Mouse (Mus musculus): Measurements from ENCODE around the gene Idnk. TPM values are rescaled to one million over a fixed set of nuclear protein-coding genes. Genes with fewer than 3 reads are reported as not detected.

Idnk gene
- polyA plus RNA-seq, 1 experiment = 22.6 TPM

DNA sequence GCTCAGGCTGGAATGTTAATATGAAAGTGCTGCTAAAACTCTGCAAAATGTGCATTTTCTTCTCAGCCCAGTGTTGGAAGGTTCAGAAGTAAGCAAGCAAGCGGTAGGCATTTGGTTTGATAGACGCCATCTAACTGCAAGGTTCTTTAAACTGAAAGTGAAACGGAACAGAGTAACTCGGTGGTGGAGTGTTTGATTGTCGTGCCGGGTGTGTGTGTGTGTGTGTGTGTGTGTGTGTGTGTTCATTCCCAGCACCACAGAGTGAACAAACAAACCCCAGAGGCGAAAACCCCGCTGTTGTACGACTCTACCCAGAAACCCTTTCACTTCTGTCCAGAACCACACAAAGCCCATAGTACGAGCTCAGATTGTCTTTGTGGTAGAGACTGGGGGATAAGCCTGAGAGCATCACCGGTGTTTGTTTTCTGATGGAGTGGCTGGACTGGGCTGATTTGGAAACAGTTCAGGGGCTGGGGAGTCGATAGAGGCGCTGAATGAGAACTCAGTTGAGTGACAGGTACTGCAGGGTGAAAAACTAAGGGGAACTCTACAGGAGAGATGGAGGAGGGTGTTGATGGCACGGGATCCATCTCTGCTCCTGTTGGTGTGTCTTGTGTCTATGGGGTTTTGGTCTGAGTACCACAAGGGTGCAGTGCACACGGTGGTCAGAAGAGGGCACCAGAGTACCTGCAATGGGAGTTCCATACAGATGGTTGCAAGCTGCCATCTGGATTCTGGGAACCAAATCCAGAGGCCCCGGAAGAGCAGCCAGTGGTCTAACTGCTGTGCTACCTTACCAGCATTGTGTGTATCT lies 857 bp downstream of the Idnk start:
- no peak for TF ChIP-seq POLR2A (IDR thresholded peaks at IDR 0.05; ENCODE audit: low read depth, low read length)
- peak; percentile 76; the same call in 1 of the 2 replicates for TF ChIP-seq CTCF (IDR thresholded peaks at IDR 0.05; ENCODE audit: extremely low read depth, insufficient read depth, insufficient read length, insufficient replicate concordance)
- Histone ChIP-seq H3K4me1 (ENCODE audit: control insufficient read depth, insufficient read depth, insufficient read length) (peaks cover 7% of the 10 kb centered on the region; the same call in 1 of the 2 replicates), H3K36me3 (ENCODE audit: control insufficient read depth, insufficient read depth, low read length) (peaks cover 22% of the 10 kb centered on the region), H3K27ac (ENCODE audit: insufficient read depth, low read length) (peak overlapping the region; percentile 81), H3K4me3 (ENCODE audit: extremely low read depth, insufficient read depth, insufficient read length) (peak overlapping the region; percentile 91), H3K27me3 (ENCODE audit: control insufficient read depth, insufficient read depth, low read length) (no peaks in the 10 kb centered on the region)
- DNase-seq (ENCODE audit: low read depth in 1 of 2, low spot score in 2 of 2) = peak; percentile 74 to 77
- 3% methylated on average over 16 of the region's 16 CpGs for WGBS

DNA sequence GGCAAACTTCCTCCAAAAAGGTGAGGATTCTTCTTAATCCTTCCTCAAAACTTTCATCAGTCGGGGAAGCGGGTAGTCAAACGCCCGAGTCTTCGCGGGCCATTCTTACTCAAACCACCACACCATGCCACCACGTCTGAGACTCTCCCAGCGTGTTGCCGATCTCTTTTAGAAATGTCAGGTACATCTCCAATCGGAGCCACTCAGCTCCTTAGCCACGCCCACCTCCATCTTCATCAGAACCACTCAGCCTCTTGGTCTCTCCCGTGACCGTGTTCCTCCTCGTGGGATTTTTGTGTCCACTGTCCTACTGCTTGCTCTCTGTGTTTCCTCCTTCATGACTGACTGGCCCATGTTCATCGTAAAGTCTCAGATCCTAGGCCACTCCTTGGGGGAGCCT lies 3.3 kb downstream of the Idnk start:
- TF ChIP-seq CTCF (IDR thresholded peaks at IDR 0.05; ENCODE audit: extremely low read depth, insufficient read depth, insufficient read length, insufficient replicate concordance) (no peak), POLR2A (IDR thresholded peaks at IDR 0.05; ENCODE audit: low read depth, low read length) (no peak)
- Histone ChIP-seq H3K27ac (ENCODE audit: insufficient read depth, low read length) (no peak overlapping the region), H3K27me3 (ENCODE audit: control insufficient read depth, insufficient read depth, low read length) (no peaks in the 10 kb centered on the region), H3K4me1 (ENCODE audit: control insufficient read depth, insufficient read depth, insufficient read length) (peaks cover 7% of the 10 kb centered on the region; the same call in 1 of the 2 replicates), H3K36me3 (ENCODE audit: control insufficient read depth, insufficient read depth, low read length) (peaks cover 28% of the 10 kb centered on the region), H3K4me3 (ENCODE audit: extremely low read depth, insufficient read depth, insufficient read length) (no peak overlapping the region)
- 91% methylated on average over 15 of the region's 15 CpGs for WGBS
- DNase-seq (ENCODE audit: low read depth in 1 of 2, low spot score in 2 of 2) = no peak

DNA sequence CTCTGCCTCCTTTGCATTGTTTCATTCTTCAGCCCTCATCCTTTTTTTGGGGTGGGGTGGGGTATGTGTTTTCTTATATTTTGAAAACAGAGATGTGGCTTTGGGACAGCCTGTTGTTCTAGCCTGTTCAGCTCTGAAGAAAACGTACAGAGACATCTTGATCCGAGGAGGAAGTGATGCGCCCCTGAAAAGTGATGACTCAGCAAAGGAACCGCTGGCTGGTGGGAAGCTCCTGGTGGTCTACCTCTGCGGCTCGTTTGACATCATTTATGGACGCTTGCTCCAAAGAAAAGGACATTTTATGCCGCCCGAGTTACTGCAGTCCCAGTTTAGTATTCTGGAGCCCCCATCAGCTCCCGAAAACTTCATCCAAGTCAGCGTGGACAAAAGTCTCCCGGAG lies 5.9 kb downstream of the Idnk start:
- Histone ChIP-seq H3K27me3 (ENCODE audit: control insufficient read depth, insufficient read depth, low read length) (no peaks in the 10 kb centered on the region), H3K4me1 (ENCODE audit: control insufficient read depth, insufficient read depth, insufficient read length) (no peaks in the 10 kb centered on the region), H3K36me3 (ENCODE audit: control insufficient read depth, insufficient read depth, low read length) (peaks cover 28% of the 10 kb centered on the region), H3K4me3 (ENCODE audit: extremely low read depth, insufficient read depth, insufficient read length) (no peak overlapping the region), H3K27ac (ENCODE audit: insufficient read depth, low read length) (no peak overlapping the region)
- DNase-seq (ENCODE audit: low read depth in 1 of 2, low spot score in 2 of 2) = no peak
- WGBS = 90% methylated on average over 12 of the region's 12 CpGs
- TF ChIP-seq CTCF (IDR thresholded peaks at IDR 0.05; ENCODE audit: extremely low read depth, insufficient read depth, insufficient read length, insufficient replicate concordance) = no peak
- no peak for TF ChIP-seq POLR2A (IDR thresholded peaks at IDR 0.05; ENCODE audit: low read depth, low read length)

DNA sequence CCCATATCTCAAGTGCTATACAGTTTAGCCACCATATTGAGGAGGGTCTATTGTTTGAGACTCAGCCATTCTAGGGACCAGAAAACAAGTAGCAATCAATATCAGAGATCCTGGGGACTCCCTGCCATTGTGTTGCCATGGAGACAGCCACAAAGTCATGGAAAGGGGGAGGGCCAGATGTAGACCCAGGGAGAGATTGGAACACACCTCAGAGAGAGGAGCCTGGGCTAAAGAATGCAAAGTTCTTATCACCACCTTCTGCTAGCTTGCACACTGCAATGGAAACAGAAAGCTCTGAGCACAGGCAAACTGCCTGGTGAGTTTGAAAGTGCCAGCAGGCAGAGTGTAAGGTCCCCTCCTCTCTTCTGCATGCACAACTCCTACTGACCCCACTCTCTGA lies 10.7 kb downstream of the Idnk start:
- no peaks in the 10 kb centered on the region for H3K27me3 ChIP-seq (ENCODE audit: control insufficient read depth, insufficient read depth, low read length)
- DNase-seq (ENCODE audit: low read depth in 1 of 2, low spot score in 2 of 2) = no peak
- no peak overlapping the region for H3K27ac ChIP-seq (ENCODE audit: insufficient read depth, low read length)
- H3K4me1 ChIP-seq (ENCODE audit: control insufficient read depth, insufficient read depth, insufficient read length) = no peaks in the 10 kb centered on the region
- TF ChIP-seq POLR2A (IDR thresholded peaks at IDR 0.05; ENCODE audit: low read depth, low read length) (no peak), CTCF (IDR thresholded peaks at IDR 0.05; ENCODE audit: extremely low read depth, insufficient read depth, insufficient read length, insufficient replicate concordance) (no peak)
- H3K4me3 ChIP-seq (ENCODE audit: extremely low read depth, insufficient read depth, insufficient read length) = no peak overlapping the region
- H3K36me3 ChIP-seq (ENCODE audit: control insufficient read depth, insufficient read depth, low read length) = peaks cover 6% of the 10 kb centered on the region

- WGBS = 96% methylated on average over 3 of the region's 3 CpGs
- Histone ChIP-seq H3K27ac (ENCODE audit: insufficient read depth, low read length) (no peak overlapping the region), H3K27me3 (ENCODE audit: control insufficient read depth, insufficient read depth, low read length) (no peaks in the 10 kb centered on the region), H3K4me3 (ENCODE audit: extremely low read depth, insufficient read depth, insufficient read length) (no peak overlapping the region), H3K4me1 (ENCODE audit: control insufficient read depth, insufficient read depth, insufficient read length) (no peaks in the 10 kb centered on the region), H3K36me3 (ENCODE audit: control insufficient read depth, insufficient read depth, low read length) (peaks cover 30% of the 10 kb centered on the region)
- TF ChIP-seq POLR2A (IDR thresholded peaks at IDR 0.05; ENCODE audit: low read depth, low read length) (no peak), CTCF (IDR thresholded peaks at IDR 0.05; ENCODE audit: extremely low read depth, insufficient read depth, insufficient read length, insufficient replicate concordance) (no peak)
- DNase-seq (ENCODE audit: low read depth in 1 of 2, low spot score in 2 of 2) = no peak
Measured at GRCm38 (mm10) chr13:58176105-58176504, 18.7 kb downstream of the Idnk start.

DNA sequence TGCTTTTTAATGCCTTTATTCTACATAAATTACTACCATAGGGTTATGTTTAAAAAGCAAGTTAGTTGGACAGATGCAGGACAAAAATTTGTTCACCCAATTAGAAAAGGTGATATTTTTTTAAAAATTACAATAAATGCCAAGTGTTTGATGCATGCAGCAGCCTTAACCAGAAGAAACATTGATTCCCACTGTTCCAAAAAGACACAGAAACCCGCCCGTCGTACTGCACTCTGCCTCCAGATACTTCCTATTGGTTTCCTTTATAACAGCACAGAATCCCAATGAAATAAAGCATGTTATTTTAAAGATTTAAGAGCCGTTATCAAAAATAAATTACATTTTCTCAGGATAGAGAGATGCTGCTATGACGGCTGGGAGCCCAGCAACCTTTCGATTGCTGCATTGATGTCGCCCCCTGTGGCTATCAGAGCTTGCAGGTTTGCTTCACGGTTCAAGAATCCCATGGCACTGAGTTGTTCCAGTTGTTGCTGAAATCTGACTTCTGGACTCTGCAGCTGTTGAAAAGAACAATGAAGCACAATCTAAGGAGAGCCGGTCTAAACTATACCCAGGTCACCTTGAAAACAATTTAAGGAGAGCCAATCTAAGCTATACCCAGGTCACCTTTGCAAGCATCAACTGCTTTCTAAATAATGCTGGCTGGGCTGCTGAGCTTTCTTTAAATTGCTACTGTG lies 20.2 kb downstream of the Idnk start:
- DNase-seq (ENCODE audit: low read depth in 1 of 2, low spot score in 2 of 2) = peak in 1 of 2 experiments; percentile 100
- TF ChIP-seq POLR2A (IDR thresholded peaks at IDR 0.05; ENCODE audit: low read depth, low read length) = no peak
- TF ChIP-seq CTCF (IDR thresholded peaks at IDR 0.05; ENCODE audit: extremely low read depth, insufficient read depth, insufficient read length, insufficient replicate concordance) = no peak
- Histone ChIP-seq H3K27me3 (ENCODE audit: control insufficient read depth, insufficient read depth, low read length) (no peaks in the 10 kb centered on the region), H3K36me3 (ENCODE audit: control insufficient read depth, insufficient read depth, low read length) (peaks cover 30% of the 10 kb centered on the region), H3K4me3 (ENCODE audit: extremely low read depth, insufficient read depth, insufficient read length) (no peak overlapping the region), H3K27ac (ENCODE audit: insufficient read depth, low read length) (no peak overlapping the region), H3K4me1 (ENCODE audit: control insufficient read depth, insufficient read depth, insufficient read length) (no peaks in the 10 kb centered on the region)
- 96% methylated on average over 9 of the region's 9 CpGs for WGBS

Measured in spleen, adult 2 months (tissue).